Mouse (Mus musculus) myocyte (in vitro differentiated cells): ENCODE data around the gene Gm13124. TPM values are rescaled to one million over a fixed set of nuclear protein-coding genes. Genes with fewer than 3 reads are reported as not detected.

ENCODE experiments used
- H3K27me3 ChIP-seq: one replicate; pipeline ENCODE4 v1.6.1; 2011; ENCODE audit not compliant: control insufficient read depth, insufficient read depth, insufficient read length
- H3K36me3 ChIP-seq: one replicate; pipeline ENCODE4 v1.6.1; 2011; ENCODE audit not compliant: control insufficient read depth, insufficient read depth
- H3K4me2 ChIP-seq: one replicate; pipeline ENCODE4 v1.6.1; 2011; ENCODE audit warnings: low read depth, control low read depth
- H3K4me3 ChIP-seq: one replicate; pipeline ENCODE4 v1.5.1; 2011; ENCODE audit warnings: mild to moderate bottlenecking, control low read depth, moderate library complexity
- H3K79me2 ChIP-seq: one replicate; pipeline ENCODE4 v1.6.1; 2011; ENCODE audit not compliant: control insufficient read depth, insufficient read depth
- H3ac ChIP-seq: one replicate; pipeline ENCODE4 v1.6.1; 2011; ENCODE audit not compliant: control insufficient read depth, insufficient read length
- CEBPB ChIP-seq: IDR thresholded peaks from 2 replicates; pipeline ENCODE4 v1.6.1; 2011; ENCODE audit warnings: mild to moderate bottlenecking, moderate library complexity; ENCODE audit not compliant: poor library complexity, insufficient read depth, severe bottlenecking
- E2F4 ChIP-seq: IDR thresholded peaks from one replicate; pipeline ENCODE4 v1.6.1; 2011; ENCODE audit warnings: mild to moderate bottlenecking, control low read depth, moderate library complexity; ENCODE audit not compliant: insufficient read depth
- MAX ChIP-seq: IDR thresholded peaks from one replicate; pipeline ENCODE4 v1.6.1; 2011; ENCODE audit warnings: low read depth, mild to moderate bottlenecking, control low read depth
- MYOD1 ChIP-seq, 3 experiments: IDR thresholded peaks; one replicate each; pipeline ENCODE4 v1.6.1; 2011; ENCODE audit warnings: control low read depth in 2 of 3, low read depth in 2 of 3, mild to moderate bottlenecking in 2 of 3, moderate library complexity in 1 of 3; ENCODE audit not compliant: insufficient read length in 2 of 3, control insufficient read depth in 1 of 3
- MYOG ChIP-seq, 3 experiments: IDR thresholded peaks; one replicate each; pipeline ENCODE4 v1.6.1; 2011; ENCODE audit warnings: control low read depth in 2 of 3, low read depth in 2 of 3, mild to moderate bottlenecking in 2 of 3; ENCODE audit not compliant: insufficient read length in 2 of 3, control insufficient read depth in 1 of 3, insufficient read depth in 1 of 3
- POLR2A ChIP-seq: IDR thresholded peaks from one replicate; pipeline ENCODE4 v1.6.1; 2011; ENCODE audit warnings: low read depth, mild to moderate bottlenecking, control low read depth, moderate library complexity; ENCODE audit not compliant: insufficient read length
- POLR2AphosphoS2 ChIP-seq: IDR thresholded peaks from one replicate; pipeline ENCODE4 v1.6.1; 2011; ENCODE audit warnings: low read depth, control low read depth; ENCODE audit not compliant: insufficient read length
- REST ChIP-seq: IDR thresholded peaks from one replicate; pipeline ENCODE4 v1.6.1; 2011; ENCODE audit warnings: mild to moderate bottlenecking, control low read depth, moderate library complexity; ENCODE audit not compliant: insufficient read depth, insufficient read length
- SRF ChIP-seq: IDR thresholded peaks from one replicate; pipeline ENCODE4 v1.6.1; 2011; ENCODE audit warnings: low read depth; ENCODE audit not compliant: control insufficient read depth, insufficient read length
- TCF12 ChIP-seq: IDR thresholded peaks from one replicate; pipeline ENCODE4 v1.6.1; 2011; ENCODE audit warnings: mild to moderate bottlenecking, control low read depth; ENCODE audit not compliant: poor library complexity, insufficient read depth, severe bottlenecking
- TCF3 ChIP-seq: IDR thresholded peaks from one replicate; pipeline ENCODE4 v1.6.1; 2011; ENCODE audit warnings: low read depth, control low read depth; ENCODE audit not compliant: insufficient read length
- USF1 ChIP-seq: IDR thresholded peaks from one replicate; pipeline ENCODE4 v1.6.1; 2011; ENCODE audit warnings: low read depth, mild to moderate bottlenecking, control low read depth, moderate library complexity
- polyA plus RNA-seq: library from polyadenylated mRNA; unstranded; fragments of >200 nt; fragmentation: generic; extraction: Trizol; gene quantifications from one replicate; pipeline ENCODE4 v1.2.1, GENCODE M21; 2012; ENCODE audit warnings: missing spikeins

Gm13124 gene
- polyA plus RNA-seq, 1 experiment, result not detected

DNA sequence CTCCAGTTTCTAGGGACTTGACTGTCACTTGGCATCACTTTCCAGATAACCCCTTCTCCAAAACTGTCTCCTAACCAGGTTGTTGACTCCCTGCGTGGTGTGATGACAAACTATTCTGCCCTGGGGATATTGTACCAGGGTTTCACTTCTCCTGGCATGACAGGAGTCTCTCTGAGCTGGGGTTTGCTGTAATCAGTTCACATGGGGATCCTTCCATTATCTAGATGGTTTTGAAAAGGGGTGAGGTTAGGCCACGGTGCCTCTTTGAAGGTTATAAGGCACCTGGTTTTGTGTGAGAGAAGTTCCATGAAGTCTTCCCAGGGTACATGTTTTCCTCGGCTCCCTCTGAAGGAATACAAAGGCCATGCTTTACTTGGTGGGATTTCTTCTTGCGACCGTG, 45.4 kb downstream of the Gm13124 start, which contains the start of gene 9430007A20Rik:
Gene 9430007A20Rik (plus strand): TSS at position 301 of the 400 bp plus-strand sequence.
- H3K79me2 ChIP-seq, result no peaks in the 10 kb centered on the region
- no peaks in the 10 kb centered on the region for H3K36me3 ChIP-seq
- H3K4me3 ChIP-seq, result no peak within 1 kb of the TSS
- no peak within 1 kb of the TSS for H3ac ChIP-seq
- H3K4me2 ChIP-seq, result no peak within 1 kb of the TSS
- H3K27me3 ChIP-seq, result no peaks in the 10 kb centered on the region
- TF ChIP-seq MAX, result no peak
- TF ChIP-seq USF1, result no peak
- TF ChIP-seq POLR2A, result no peak
- TF ChIP-seq SRF, result no peak
- TF ChIP-seq MYOD1 (IDR thresholded peaks at IDR 0.05; ENCODE audit: control insufficient read depth in 1 of 3, insufficient read length in 2 of 3, low read depth in 2 of 3), result no peak
- TF ChIP-seq POLR2AphosphoS2, result no peak
- no peak for TF ChIP-seq TCF3
- TF ChIP-seq TCF12, result no peak
- TF ChIP-seq E2F4, result no peak
- TF ChIP-seq CEBPB, result no peak
- TF ChIP-seq REST, result no peak
- TF ChIP-seq MYOG (IDR thresholded peaks at IDR 0.05; ENCODE audit: control insufficient read depth in 1 of 3, insufficient read depth in 1 of 3, insufficient read length in 2 of 3, low read depth in 2 of 3), result no peak

DNA sequence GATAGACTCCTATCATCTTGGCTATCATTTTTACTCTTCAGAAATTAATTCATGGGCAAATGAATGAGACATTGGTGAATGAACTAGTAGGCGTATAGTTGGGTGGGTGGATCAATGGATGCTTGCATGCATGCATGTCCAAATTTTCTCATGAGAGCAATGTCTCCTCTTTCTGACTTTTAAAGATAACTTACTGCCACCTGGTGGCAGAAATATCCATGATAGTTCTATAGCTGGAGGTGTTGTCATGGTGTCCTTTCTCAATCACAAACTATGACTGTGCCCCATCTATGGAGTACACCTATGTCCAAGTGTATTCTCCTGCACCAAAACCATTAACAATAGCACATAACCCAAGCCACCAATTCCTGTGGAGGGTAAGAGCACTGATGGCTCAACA, 58.4 kb downstream of the Gm13124 start:
- no peaks in the 10 kb centered on the region for H3K27me3 ChIP-seq
- no peaks in the 10 kb centered on the region for H3K36me3 ChIP-seq
- TF ChIP-seq E2F4 (no peak), TCF3 (no peak), MYOG (IDR thresholded peaks at IDR 0.05; ENCODE audit: control insufficient read depth in 1 of 3, insufficient read depth in 1 of 3, insufficient read length in 2 of 3, low read depth in 2 of 3) (no peak), POLR2AphosphoS2 (no peak), CEBPB (no peak), SRF (no peak), MAX (no peak), TCF12 (no peak), POLR2A (no peak), USF1 (no peak), REST (no peak), MYOD1 (IDR thresholded peaks at IDR 0.05; ENCODE audit: control insufficient read depth in 1 of 3, insufficient read length in 2 of 3, low read depth in 2 of 3) (no peak)
- H3K4me2 ChIP-seq, result no peak overlapping the region
- no peaks in the 10 kb centered on the region for H3K79me2 ChIP-seq
- H3K4me3 ChIP-seq, result no peak overlapping the region
- no peak overlapping the region for H3ac ChIP-seq

Other genes starting within 250 kb of the Gm13124 start
- not detected for gene Gm13128, start 234.9 kb downstream of the Gm13124 start, polyA plus RNA-seq
- gene Gm13119, start 207.2 kb downstream of the Gm13124 start, polyA plus RNA-seq, result not detected
- gene Pramef20, start 187.2 kb downstream of the Gm13124 start, polyA plus RNA-seq, result not detected
- not detected for gene Pramef12, start 156.7 kb downstream of the Gm13124 start, polyA plus RNA-seq
- not detected for gene 1700012P22Rik, start 126.4 kb downstream of the Gm13124 start, polyA plus RNA-seq
- not detected for gene Gm9944, start 111.8 kb downstream of the Gm13124 start, polyA plus RNA-seq
- gene Aadacl3, start 101.4 kb downstream of the Gm13124 start, polyA plus RNA-seq, result not detected
- gene 9430007A20Rik, start 45.3 kb downstream of the Gm13124 start, polyA plus RNA-seq, result not detected
- not detected for gene Aadacl4, start 48.6 kb upstream of the Gm13124 start, polyA plus RNA-seq
- not detected for gene Gm436, start 121.2 kb upstream of the Gm13124 start, polyA plus RNA-seq
- not detected for gene Gm13178, start 156.3 kb upstream of the Gm13124 start, polyA plus RNA-seq
- gene Gm438, start 221.4 kb upstream of the Gm13124 start, polyA plus RNA-seq, result not detected